Mouse (Mus musculus) hindbrain, postnatal 0 days (tissue): ENCODE results near the gene Zfp865. TPM values are rescaled to one million over a fixed set of nuclear protein-coding genes. Genes with fewer than 3 reads are reported as not detected.

Experiments used
- ATAC-seq: fragments of 200-750 bp; cut with Nextera tagmentation; 2 replicates; pipeline ENCODE4 v1.8.0; 2017; ENCODE audit warnings: mild to moderate bottlenecking, moderate TSS enrichment, moderate library complexity
- DNase-seq: peaks from one replicate; pipeline ENCODE4 v3.0.0-alpha.2; 2015; ENCODE audit warnings: low spot score
- H3K27ac ChIP-seq: fragments of 300-500 bp; sonication (generic); 2 replicates; pipeline ENCODE4 v1.5.1; 2014; ENCODE audit warnings: mild to moderate bottlenecking
- H3K27me3 ChIP-seq: fragments of 300-500 bp; sonication (generic); 2 replicates; pipeline ENCODE4 v1.6.1; 2014; ENCODE audit warnings: low read length, mixed read lengths; ENCODE audit not compliant: insufficient read depth
- H3K36me3 ChIP-seq: fragments of 300-500 bp; sonication (generic); 2 replicates; pipeline ENCODE4 v1.6.1; 2014; ENCODE audit warnings: low read length, mixed read lengths; ENCODE audit not compliant: insufficient read depth
- H3K4me1 ChIP-seq: fragments of 300-500 bp; sonication (generic); 2 replicates; pipeline ENCODE4 v1.6.1; 2014; ENCODE audit warnings: antibody characterized with exemption, low read length, mixed read lengths; ENCODE audit not compliant: insufficient read depth
- H3K4me2 ChIP-seq: fragments of 300-500 bp; sonication (generic); 2 replicates; pipeline ENCODE4 v1.6.1; 2014; ENCODE audit warnings: low read depth, mild to moderate bottlenecking, low read length, moderate library complexity, mixed read lengths
- H3K4me3 ChIP-seq: fragments of 300-500 bp; sonication (generic); 2 replicates; pipeline ENCODE4 v1.5.1; 2014; ENCODE audit warnings: low read length
- H3K9ac ChIP-seq: fragments of 300-500 bp; sonication (generic); replicated peaks from 2 replicates; pipeline ENCODE4 v1.6.1; 2014; ENCODE audit warnings: mild to moderate bottlenecking, low read length, moderate library complexity, mixed read lengths
- H3K9me3 ChIP-seq: fragments of 300-500 bp; sonication (generic); 2 replicates; pipeline ENCODE4 v1.6.1; 2016; ENCODE audit warnings: low read length, mixed read lengths
- CTCF ChIP-seq: IDR thresholded peaks from 2 replicates; pipeline ENCODE4 v1.5.1; 2016; ENCODE audit warnings: antibody characterized with exemption, control low read depth, low read depth
- WGBS: fragments of 180-500 bp; shearing (Covaris S2); extraction: QIAGEN DNeasy Blood & Tissue Kit; methylation state at CpG from one replicate; pipeline ENCODE4 v1.1.7; 2014; 5-methylcytosine and 5-hydroxymethylcytosine counted together
- polyA plus RNA-seq: library from polyadenylated mRNA; unstranded; fragments of >200 nt; fragmentation: Nextera tagmentation; extraction: Ambion mirVana; gene quantifications from 2 replicates; pipeline ENCODE4 v1.2.1, GENCODE M21; 2015
- total RNA-seq: library from RNA; depleted of rRNA; stranded (reverse); fragments of >200 nt; gene quantifications from 2 replicates; pipeline ENCODE4 v1.2.3, GENCODE M21; 2014

Gene Zfp865
- total and polyA plus RNA-seq, 2 experiments from 2014 or later: 5.4 to 41.5 TPM

GRCm38 (mm10) chr7:4993347-4993998 lies 26.7 kb upstream of the Zfp865 start:
- Histone ChIP-seq H3K27me3 (no peaks in the 10 kb centered on the region), H3K9me3 (no peaks in the 10 kb centered on the region), H3K4me1 (peaks cover 10% of the 10 kb centered on the region), H3K9ac (no peak overlapping the region; the same call in 1 of the 2 replicates), H3K27ac (no peak overlapping the region), H3K4me2 (peak overlapping the region; percentile 93), H3K4me3 (no peak overlapping the region), H3K36me3 (0 out of 2 replicates have a peak, but pooled peaks cover 5% of the 10 kb centered on the region)
- no peak for TF ChIP-seq CTCF
- DNase-seq: no peak
- WGBS: 41% methylated on average over 55 of the region's 55 CpGs
- ATAC-seq: no peak

- Histone ChIP-seq H3K9ac (peak overlapping the region; percentile 21; the same call in 1 of the 2 replicates), H3K4me1 (peaks cover 10% of the 10 kb centered on the region), H3K9me3 (no peaks in the 10 kb centered on the region), H3K27me3 (no peaks in the 10 kb centered on the region), H3K36me3 (0 out of 2 replicates have a peak, but pooled peaks cover 5% of the 10 kb centered on the region), H3K27ac (no peak overlapping the region), H3K4me2 (peak overlapping the region; percentile 93), H3K4me3 (peak overlapping the region; percentile 13; the same call in 1 of the 2 replicates)
- no peak for DNase-seq
- WGBS: 51% methylated on average over 59 of the region's 59 CpGs
- TF ChIP-seq CTCF: no peak
- no peak for ATAC-seq
Measured at GRCm38 (mm10) chr7:4993999-4994788, 26.0 kb upstream of the Zfp865 start.

- no peak for TF ChIP-seq CTCF
- peak overlapping the region; percentile 79 for H3K27ac ChIP-seq
Measured at GRCm38 (mm10) chr7:4995268-4996002, 24.7 kb upstream of the Zfp865 start.

GRCm38 (mm10) chr7:4996003-4996895 lies 23.9 kb upstream of the Zfp865 start, which contains the start of gene Zfp579:
Gene Zfp579 (minus strand): TSS chr7:4996158.
- Histone ChIP-seq H3K27me3 (no peaks in the 10 kb centered on the region), H3K4me2 (peak within 1 kb of the TSS; percentile 93), H3K27ac (peak within 1 kb of the TSS; percentile 89), H3K4me3 (peak within 1 kb of the TSS; percentile 82), H3K4me1 (peaks cover 10% of the 10 kb centered on the region), H3K9me3 (no peaks in the 10 kb centered on the region), H3K36me3 (0 out of 2 replicates have a peak, but pooled peaks cover 5% of the 10 kb centered on the region), H3K9ac (peak within 1 kb of the TSS; percentile 95)
- 5% methylated on average over 12 of the region's 26 CpGs for WGBS
- no peak for TF ChIP-seq CTCF
- peak; percentile 91 for ATAC-seq
- peak; percentile 95 for DNase-seq

More at GRCm38 (mm10) chr7:4995268-4996002, 24.7 kb upstream of the Zfp865 start:
- Histone ChIP-seq H3K36me3 (0 out of 2 replicates have a peak, but pooled peaks cover 5% of the 10 kb centered on the region), H3K4me2 (peak overlapping the region; percentile 93), H3K4me1 (peaks cover 10% of the 10 kb centered on the region), H3K9me3 (no peaks in the 10 kb centered on the region), H3K27me3 (no peaks in the 10 kb centered on the region), H3K9ac (peak overlapping the region; percentile 95), H3K4me3 (peak overlapping the region; percentile 82)
- WGBS: 6% methylated on average over 18 of the region's 19 CpGs
- DNase-seq (no peak), ATAC-seq (peak; percentile 4)

GRCm38 (mm10) chr7:4996934-4997333 lies 23.2 kb upstream of the Zfp865 start:
- Histone ChIP-seq H3K9ac (peak overlapping the region; percentile 95), H3K27ac (peak overlapping the region; percentile 89), H3K36me3 (0 out of 2 replicates have a peak, but pooled peaks cover 5% of the 10 kb centered on the region), H3K9me3 (no peaks in the 10 kb centered on the region), H3K4me1 (peaks cover 10% of the 10 kb centered on the region), H3K4me2 (peak overlapping the region; percentile 93), H3K4me3 (peak overlapping the region; percentile 82), H3K27me3 (no peaks in the 10 kb centered on the region)
- no peak for DNase-seq
- no peak for TF ChIP-seq CTCF
- 61% methylated on average over 6 of the region's 8 CpGs for WGBS
- no peak for ATAC-seq
